Comparison of ENCODE assay signal across 19 mouse cellular contexts in genomic region chr11:44984381-44984780, GRCm38 (mm10).
DNase-seq lines count a peak whose midpoint lies in the region; ATAC-seq and TF ChIP-seq lines count a peak whose summit lies in the region.
"Had no signal": no experiment of that assay in that cellular context is flagged by ENCODE, and none has a peak within 500 bp of the region (broad histone marks: within the 10 kb centered on the region; RNA-seq: fewer than 3 reads in every experiment).

No protein-coding gene starts in this region.

- no peaks in the 10 kb centered on the region for H3K4me1 ChIP-seq in kidney, postnatal 0 days (replicated peaks; ENCODE audit: insufficient read depth, low read length)

- peak overlapping the region; percentile 53 for H3K27ac ChIP-seq in gastrocnemius, adult 2 months
- no peak overlapping the region for H3K27ac ChIP-seq in kidney, postnatal 0 days
- H3K27ac ChIP-seq: embryonic facial prominence, embryonic 13.5 days; forebrain, embryonic 13.5 days; heart, embryonic 13.5 days; hindbrain, embryonic 12.5 days had no signal

- TF ChIP-seq CTCF in gastrocnemius, adult 2 months (IDR thresholded peaks at IDR 0.05) = no peak
- TF ChIP-seq CTCF in kidney, postnatal 0 days (IDR thresholded peaks at IDR 0.05; ENCODE audit: low read depth) = no peak

- H3K36me3 ChIP-seq in kidney, postnatal 0 days (ENCODE audit: insufficient read depth, low read length) = no peaks in the 10 kb centered on the region
- H3K36me3 ChIP-seq: embryonic facial prominence, embryonic 13.5 days; heart, embryonic 13.5 days; hindbrain, embryonic 12.5 days had no signal

- no peak overlapping the region for H3K9ac ChIP-seq in kidney, postnatal 0 days (ENCODE audit: low read depth, low read length)
- H3K9ac ChIP-seq: embryonic facial prominence, embryonic 13.5 days; forebrain, embryonic 13.5 days; heart, embryonic 13.5 days; hindbrain, embryonic 12.5 days had no signal

- no peak for ATAC-seq in kidney, postnatal 0 days (replicated peaks; ENCODE audit: low FRiP score, low read depth)
- ATAC-seq: activated CD4-positive, CD25-positive, alpha-beta regulatory T cell, adult 4 months; forebrain, embryonic 13.5 days; hindbrain, embryonic 16.5 days; Patski had no signal

- no peak overlapping the region for H3K4me2 ChIP-seq in kidney, postnatal 0 days (ENCODE audit: low read length)
- H3K4me2 ChIP-seq: embryonic facial prominence, embryonic 13.5 days; forebrain, embryonic 13.5 days; heart, embryonic 13.5 days; hindbrain, embryonic 12.5 days had no signal

- no peak overlapping the region for H3K4me3 ChIP-seq in gastrocnemius, adult 2 months
- H3K4me3 ChIP-seq in kidney, postnatal 0 days (replicated peaks; ENCODE audit: low read depth, low read length) = no peak overlapping the region
- H3K4me3 ChIP-seq: embryonic facial prominence, embryonic 13.5 days; forebrain, embryonic 13.5 days; heart, embryonic 13.5 days; hindbrain, embryonic 12.5 days had no signal

- intact Hi-C loops in gastrocnemius, adult 2 months (cut with DNase I) = no loop called here

- DNase-seq in gastrocnemius, adult 2 months = no peak
- DNase-seq in gastrocnemius, postnatal 25 days = no peak
- peak; percentile 23 for DNase-seq in kidney, postnatal 0 days (ENCODE audit: low spot score)
- DNase-seq in kidney, adult 18-20 months = no peak
- peak; percentile 41 for DNase-seq in Muller cell, postnatal 12 days (ENCODE audit: inconsistent ontology term)
- peak; percentile 31 for DNase-seq in retina, embryonic 14.5 days (ENCODE audit: low spot score)
- no peak for DNase-seq in thymus, postnatal 14 days
- DNase-seq: adrenal gland, postnatal 14 days; cerebellum, adult 18-20 months; cerebellum, adult 9-11 months; cerebellum, postnatal 36 days; heart, postnatal 4 days had no signal

- no peaks in the 10 kb centered on the region for H3K27me3 ChIP-seq in kidney, postnatal 0 days (ENCODE audit: insufficient read depth, low read length)
- H3K27me3 ChIP-seq: embryonic facial prominence, embryonic 13.5 days; heart, embryonic 13.5 days; hindbrain, embryonic 12.5 days; Patski had no signal

- no peaks in the 10 kb centered on the region for H3K9me3 ChIP-seq in kidney, postnatal 0 days (replicated peaks; ENCODE audit: low read length)
- H3K9me3 ChIP-seq: embryonic facial prominence, embryonic 13.5 days; forebrain, embryonic 13.5 days; heart, embryonic 13.5 days; hindbrain, embryonic 12.5 days had no signal

- 62% methylated on average over 7 of the region's 7 CpGs for WGBS in kidney, postnatal 0 days

Comparison
In these comparisons a context has a peak if more than half of its experiments do, and no peak if none do; other contexts are left out.
1. DNase-seq: peak in kidney, postnatal 0 days (single experiment), Muller cell, postnatal 12 days (single experiment) and retina, embryonic 14.5 days (single experiment); none in gastrocnemius, adult 2 months (single experiment), gastrocnemius, postnatal 25 days (single experiment), kidney, adult 18-20 months (single experiment) and thymus, postnatal 14 days (single experiment).